Mouse (Mus musculus): ENCODE results near the gene Cdk5rap2. TPM values are rescaled to one million over a fixed set of nuclear protein-coding genes. Genes with fewer than 3 reads are reported as not detected.

Cdk5rap2 gene
- total and polyA plus RNA-seq, 2 experiments = 3.0 to 3.6 TPM

- WGBS = 84% methylated on average over 4 of the region's 4 CpGs
- H3K4me3 ChIP-seq (ENCODE audit: insufficient read depth, low read depth, low read length) = no peak overlapping the region
- no peaks in the 10 kb centered on the region for H3K4me1 ChIP-seq (ENCODE audit: control insufficient read depth, insufficient read depth, low read length)
- no peaks in the 10 kb centered on the region for H3K27me3 ChIP-seq (ENCODE audit: control insufficient read depth, insufficient read depth, low read length)
- H3K9ac ChIP-seq (ENCODE audit: low read depth, low read length) = no peak overlapping the region
- H3K27ac ChIP-seq (replicated peaks; ENCODE audit: insufficient read depth, low read depth, low read length) = no peak overlapping the region
- no peak for DNase-seq (ENCODE audit: extremely low read depth, low read depth, low spot score)
- TF ChIP-seq POLR2A (IDR thresholded peaks at IDR 0.05; ENCODE audit: extremely low read depth, insufficient read depth, low read length) (no peak), CTCF (IDR thresholded peaks at IDR 0.05; ENCODE audit: low read depth, low read length) (no peak)
- H3K79me2 ChIP-seq (ENCODE audit: control insufficient read depth, insufficient read depth, low read length) = no peaks in the 10 kb centered on the region
- H3K36me3 ChIP-seq (ENCODE audit: control insufficient read depth, insufficient read depth, low read length) = no peaks in the 10 kb centered on the region; the same call in 1 of the 2 replicates
Observed at GRCm38 (mm10) chr4:70303870-70304269, 106.4 kb downstream of the Cdk5rap2 start.

GRCm38 (mm10) chr4:70301187-70301586 is 109.1 kb downstream of the Cdk5rap2 start:
- 72% methylated on average over 9 of the region's 9 CpGs for WGBS
- H3K27ac ChIP-seq (replicated peaks; ENCODE audit: insufficient read depth, low read depth, low read length) = no peak overlapping the region
- TF ChIP-seq POLR2A (IDR thresholded peaks at IDR 0.05; ENCODE audit: extremely low read depth, insufficient read depth, low read length) (no peak), CTCF (IDR thresholded peaks at IDR 0.05; ENCODE audit: low read depth, low read length) (no peak)
- H3K36me3 ChIP-seq (ENCODE audit: control insufficient read depth, insufficient read depth, low read length) = peaks cover 9% of the 10 kb centered on the region
- H3K4me3 ChIP-seq (ENCODE audit: insufficient read depth, low read depth, low read length) = no peak overlapping the region
- DNase-seq (ENCODE audit: extremely low read depth, low read depth, low spot score) = peak; percentile 26
- no peaks in the 10 kb centered on the region for H3K79me2 ChIP-seq (ENCODE audit: control insufficient read depth, insufficient read depth, low read length)
- no peaks in the 10 kb centered on the region for H3K27me3 ChIP-seq (ENCODE audit: control insufficient read depth, insufficient read depth, low read length)
- H3K9ac ChIP-seq (ENCODE audit: low read depth, low read length) = no peak overlapping the region
- H3K4me1 ChIP-seq (ENCODE audit: control insufficient read depth, insufficient read depth, low read length) = no peaks in the 10 kb centered on the region

- H3K9ac ChIP-seq (ENCODE audit: low read depth, low read length) = no peak overlapping the region
- no peak for DNase-seq (ENCODE audit: extremely low read depth, low read depth, low spot score)
- no peaks in the 10 kb centered on the region for H3K27me3 ChIP-seq (ENCODE audit: control insufficient read depth, insufficient read depth, low read length)
- H3K36me3 ChIP-seq (ENCODE audit: control insufficient read depth, insufficient read depth, low read length) = peaks cover 4% of the 10 kb centered on the region; the same call in 1 of the 2 replicates
- no peaks in the 10 kb centered on the region for H3K4me1 ChIP-seq (ENCODE audit: control insufficient read depth, insufficient read depth, low read length)
- no peak overlapping the region for H3K27ac ChIP-seq (replicated peaks; ENCODE audit: insufficient read depth, low read depth, low read length)
- no peak overlapping the region for H3K4me3 ChIP-seq (ENCODE audit: insufficient read depth, low read depth, low read length)
- TF ChIP-seq CTCF (IDR thresholded peaks at IDR 0.05; ENCODE audit: low read depth, low read length) = no peak
- no peak for TF ChIP-seq POLR2A (IDR thresholded peaks at IDR 0.05; ENCODE audit: extremely low read depth, insufficient read depth, low read length)
- H3K79me2 ChIP-seq (ENCODE audit: control insufficient read depth, insufficient read depth, low read length) = no peaks in the 10 kb centered on the region
- WGBS = 98% methylated on average over 6 of the region's 6 CpGs
Observed at GRCm38 (mm10) chr4:70289361-70289760, 120.9 kb downstream of the Cdk5rap2 start.

- Histone ChIP-seq H3K27ac (replicated peaks; ENCODE audit: insufficient read depth, low read depth, low read length) (no peak overlapping the region), H3K36me3 (ENCODE audit: control insufficient read depth, insufficient read depth, low read length) (peaks cover 7% of the 10 kb centered on the region; the same call in 1 of the 2 replicates), H3K4me1 (ENCODE audit: control insufficient read depth, insufficient read depth, low read length) (no peaks in the 10 kb centered on the region), H3K27me3 (ENCODE audit: control insufficient read depth, insufficient read depth, low read length) (no peaks in the 10 kb centered on the region), H3K79me2 (ENCODE audit: control insufficient read depth, insufficient read depth, low read length) (no peaks in the 10 kb centered on the region), H3K9ac (ENCODE audit: low read depth, low read length) (no peak overlapping the region), H3K4me3 (ENCODE audit: insufficient read depth, low read depth, low read length) (no peak overlapping the region)
- no peak for DNase-seq (ENCODE audit: extremely low read depth, low read depth, low spot score)
- WGBS = 96% methylated on average over 9 of the region's 9 CpGs
- TF ChIP-seq POLR2A (IDR thresholded peaks at IDR 0.05; ENCODE audit: extremely low read depth, insufficient read depth, low read length) = no peak
- no peak for TF ChIP-seq CTCF (IDR thresholded peaks at IDR 0.05; ENCODE audit: low read depth, low read length)
Observed at GRCm38 (mm10) chr4:70283163-70283562, 127.1 kb downstream of the Cdk5rap2 start.

GRCm38 (mm10) chr4:70278882-70279281 is 131.4 kb downstream of the Cdk5rap2 start:
- Histone ChIP-seq H3K4me3 (ENCODE audit: insufficient read depth, low read depth, low read length) (no peak overlapping the region), H3K36me3 (ENCODE audit: control insufficient read depth, insufficient read depth, low read length) (no peaks in the 10 kb centered on the region; the same call in 1 of the 2 replicates), H3K79me2 (ENCODE audit: control insufficient read depth, insufficient read depth, low read length) (no peaks in the 10 kb centered on the region), H3K9ac (ENCODE audit: low read depth, low read length) (no peak overlapping the region), H3K27me3 (ENCODE audit: control insufficient read depth, insufficient read depth, low read length) (no peaks in the 10 kb centered on the region), H3K4me1 (ENCODE audit: control insufficient read depth, insufficient read depth, low read length) (no peaks in the 10 kb centered on the region), H3K27ac (replicated peaks; ENCODE audit: insufficient read depth, low read depth, low read length) (no peak overlapping the region)
- TF ChIP-seq CTCF (IDR thresholded peaks at IDR 0.05; ENCODE audit: low read depth, low read length) = no peak
- TF ChIP-seq POLR2A (IDR thresholded peaks at IDR 0.05; ENCODE audit: extremely low read depth, insufficient read depth, low read length) = no peak
- DNase-seq (ENCODE audit: extremely low read depth, low read depth, low spot score) = no peak
- WGBS = 95% methylated on average over 4 of the region's 4 CpGs

GRCm38 (mm10) chr4:70278057-70278456 is 132.2 kb downstream of the Cdk5rap2 start:
- Histone ChIP-seq H3K27ac (replicated peaks; ENCODE audit: insufficient read depth, low read depth, low read length) (no peak overlapping the region), H3K27me3 (ENCODE audit: control insufficient read depth, insufficient read depth, low read length) (no peaks in the 10 kb centered on the region), H3K4me1 (ENCODE audit: control insufficient read depth, insufficient read depth, low read length) (no peaks in the 10 kb centered on the region), H3K4me3 (ENCODE audit: insufficient read depth, low read depth, low read length) (no peak overlapping the region), H3K79me2 (ENCODE audit: control insufficient read depth, insufficient read depth, low read length) (no peaks in the 10 kb centered on the region), H3K36me3 (ENCODE audit: control insufficient read depth, insufficient read depth, low read length) (no peaks in the 10 kb centered on the region; the same call in 1 of the 2 replicates), H3K9ac (ENCODE audit: low read depth, low read length) (no peak overlapping the region)
- WGBS = 91% methylated on average over 3 of the region's 3 CpGs
- DNase-seq (ENCODE audit: extremely low read depth, low read depth, low spot score) = no peak
- TF ChIP-seq CTCF (IDR thresholded peaks at IDR 0.05; ENCODE audit: low read depth, low read length) (no peak), POLR2A (IDR thresholded peaks at IDR 0.05; ENCODE audit: extremely low read depth, insufficient read depth, low read length) (no peak)

Data from liver, adult 2 months (tissue).